Mouse (Mus musculus): ENCODE results near the gene Cracr2b.

DNA sequence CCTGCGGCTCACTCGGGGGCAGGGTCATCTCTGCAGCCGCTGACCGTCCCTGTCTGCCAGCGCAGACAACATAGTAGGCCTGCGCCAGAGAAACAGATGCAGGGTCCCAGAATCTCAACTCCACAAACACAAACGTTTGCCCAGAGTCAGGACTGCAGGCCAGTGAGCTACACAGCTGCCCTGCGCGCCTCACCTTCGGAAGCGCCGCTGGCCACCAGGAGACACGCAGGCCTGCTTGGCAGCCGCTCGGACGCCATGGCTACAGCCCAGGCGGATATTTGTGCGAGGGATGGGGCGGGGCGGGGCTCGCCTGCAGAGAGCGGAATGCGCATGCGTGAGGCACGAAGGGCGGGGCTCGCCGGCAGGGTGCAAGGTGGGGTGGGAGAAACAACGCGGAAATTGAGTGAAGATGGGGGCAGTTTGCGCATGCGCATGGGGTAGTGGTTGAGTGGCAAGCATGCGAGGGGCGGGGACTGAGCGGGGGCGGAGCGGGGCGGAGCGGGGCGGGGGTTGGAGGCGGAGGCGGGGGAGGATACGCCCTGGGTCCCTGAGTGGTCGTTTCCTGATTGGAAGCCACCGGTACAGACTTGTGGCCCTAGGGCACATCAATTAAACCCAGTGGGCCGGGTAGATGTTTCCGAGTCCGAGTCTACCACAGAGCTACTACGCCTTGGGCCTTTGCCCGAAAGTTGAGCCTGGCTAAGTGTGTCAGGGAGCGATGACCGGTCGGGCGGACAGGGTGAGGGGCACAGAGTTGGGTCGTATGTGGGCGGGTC is 46.9 kb upstream of the Cracr2b start, which contains the start of gene Gatd1:
- TF ChIP-seq POLR2A (IDR thresholded peaks at IDR 0.05; ENCODE audit: low read depth, low read length) = peak; percentile 86
- no peak for TF ChIP-seq CTCF (IDR thresholded peaks at IDR 0.05; ENCODE audit: extremely low read depth, insufficient read length, insufficient replicate concordance, low read depth, low read length)

All from small intestine, adult 2 months (tissue).